Mouse (Mus musculus): ENCODE data around the gene Ddit4. TPM values are rescaled to one million over a fixed set of nuclear protein-coding genes. Genes with fewer than 3 reads are reported as not detected.

The Ddit4 gene
- total RNA-seq, 2 experiments from 2014 or later, result 52.2 to 67.8 TPM

- intact Hi-C loops (cut with DNase I), result no loop called here
- peak in 1 of 2 experiments; percentile 47 for DNase-seq (ENCODE audit: extremely low spot score in 1 of 2, low spot score in 2 of 2)
Observed at GRCm38 (mm10) chr10:59952781-59953563, 1.3 kb upstream of the Ddit4 start.

DNA sequence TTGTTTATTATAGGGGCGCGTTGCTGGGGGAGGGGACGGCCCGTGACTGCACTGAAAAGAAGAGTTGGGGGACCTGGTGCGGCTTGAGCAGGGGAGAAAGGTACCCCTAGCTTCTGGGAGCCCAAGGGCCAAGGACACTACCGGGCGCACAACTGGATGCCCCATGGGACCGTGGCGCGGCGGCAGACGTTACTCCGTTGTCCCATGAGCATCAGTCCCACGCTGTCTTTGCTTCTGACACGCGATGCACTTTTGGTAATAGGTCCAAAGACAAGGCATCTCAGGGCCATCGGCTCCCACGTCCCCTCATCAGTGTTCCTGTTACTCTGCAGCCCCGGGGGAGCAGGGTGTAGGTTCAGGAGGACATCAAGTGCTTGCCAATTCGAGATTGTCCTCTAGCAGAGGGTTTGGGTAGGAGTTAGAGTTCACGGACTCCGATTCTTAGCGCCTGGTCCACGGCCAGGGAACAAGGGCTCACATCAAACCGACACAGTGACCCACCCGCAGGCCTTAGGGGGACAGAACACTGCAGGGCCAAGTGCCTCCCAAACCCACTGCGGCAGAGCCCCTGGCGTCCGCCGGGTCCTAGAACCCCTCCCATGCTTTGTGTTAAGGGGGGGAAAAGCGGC, 632 bp upstream of the Ddit4 start:
- intact Hi-C loops (cut with DNase I), result no loop called here
- peak in 1 of 2 experiments; percentile 85 for DNase-seq (ENCODE audit: extremely low spot score in 1 of 2, low spot score in 2 of 2)

GRCm38 (mm10) chr10:59950716-59951191, 880 bp downstream of the Ddit4 start:
- intact Hi-C loops (cut with DNase I), result loop anchor here (1.0 kb wide), 1 partner anchor 57 kb away; no protein-coding TSS in a partner anchor
- peak; percentile 65 to 88 for DNase-seq (ENCODE audit: extremely low spot score in 1 of 2, low spot score in 2 of 2)

DNA sequence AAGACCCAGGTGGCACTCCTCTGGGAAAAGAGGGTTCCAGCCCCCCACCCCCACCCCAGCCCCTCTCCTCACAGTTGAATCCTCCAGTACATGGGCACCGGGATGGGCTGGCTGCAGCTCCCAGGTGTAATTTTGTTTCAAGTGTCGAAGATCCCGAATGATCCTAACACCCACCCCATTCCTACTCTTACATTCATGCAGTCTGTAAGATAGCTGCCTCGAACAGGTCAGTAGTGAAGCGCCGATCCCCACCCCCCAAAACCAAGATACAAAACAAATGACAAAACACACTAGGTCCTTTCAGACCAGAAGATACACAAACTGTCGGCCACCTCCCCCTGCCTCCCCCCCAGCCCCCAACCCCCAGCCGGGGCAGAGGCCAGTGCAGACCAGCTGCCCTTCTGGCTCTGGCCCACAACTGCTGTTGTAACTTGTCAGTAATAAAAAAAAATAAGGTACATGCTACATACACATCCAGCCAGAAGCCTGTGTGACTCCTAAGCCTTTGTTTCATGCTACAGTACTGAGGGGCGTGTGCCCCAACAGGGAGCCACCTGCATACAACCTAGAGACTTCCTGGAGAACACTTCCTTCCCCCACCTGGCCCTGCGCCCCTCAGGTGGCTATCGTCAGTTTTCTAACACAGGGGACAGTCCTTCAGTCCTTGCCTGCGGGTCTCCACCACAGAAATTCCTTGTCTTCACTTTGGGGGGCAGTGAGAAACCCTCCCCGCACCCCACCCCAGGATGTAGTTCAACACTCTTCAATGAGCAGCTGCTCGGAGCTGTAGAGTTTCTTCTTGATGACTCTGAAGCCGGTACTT, 1.6 kb downstream of the Ddit4 start:
- DNase-seq (ENCODE audit: extremely low spot score in 1 of 2, low spot score in 2 of 2), result no peak
- intact Hi-C loops (cut with DNase I), result no loop called here

GRCm38 (mm10) chr10:59949255-59949648, 2.4 kb downstream of the Ddit4 start:
- intact Hi-C loops (cut with DNase I), result no loop called here

DNA sequence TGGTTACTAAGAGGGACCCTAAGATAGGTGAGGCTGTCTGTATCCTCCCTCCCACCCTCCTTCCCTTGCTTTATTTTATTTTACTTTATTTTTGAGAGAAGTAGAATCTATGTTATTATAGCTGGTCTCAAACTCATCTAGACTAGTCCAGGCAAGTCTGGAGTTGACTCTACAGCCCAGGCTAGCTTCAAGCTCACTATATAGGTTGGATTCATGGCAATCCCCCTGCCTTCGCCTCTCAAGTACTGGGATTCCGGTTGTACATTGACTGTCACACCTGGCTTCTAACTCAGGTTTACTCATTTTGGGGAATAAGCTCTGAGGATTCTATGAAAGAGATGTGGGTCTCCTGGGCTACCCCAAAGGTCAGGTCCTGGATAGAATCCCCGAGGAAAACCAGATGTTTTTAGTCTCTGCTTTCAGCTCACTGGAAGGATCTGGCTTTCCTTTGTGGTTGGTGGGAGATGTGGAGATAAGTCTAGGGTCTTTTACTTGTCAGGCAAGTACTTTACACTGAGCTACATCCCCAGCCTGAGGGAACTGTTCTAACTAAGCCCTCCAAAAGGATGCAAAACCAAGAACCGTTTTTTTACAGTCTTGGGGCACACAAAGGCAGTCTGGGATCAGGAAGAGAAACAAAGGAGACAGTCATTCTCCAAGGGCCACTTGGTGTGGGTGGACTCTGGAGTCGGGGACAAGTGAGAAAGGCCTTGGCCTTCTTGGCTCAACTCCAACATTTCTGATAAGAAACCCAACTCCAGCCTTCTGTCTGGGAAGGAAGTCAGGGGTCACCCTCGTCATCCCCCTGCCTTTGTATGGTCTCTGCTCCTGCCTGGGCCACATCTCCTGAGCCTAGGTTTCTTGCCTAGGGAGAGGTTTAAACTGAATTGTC, 3.0 kb downstream of the Ddit4 start:
- no peak for DNase-seq (ENCODE audit: extremely low spot score in 1 of 2, low spot score in 2 of 2)
- intact Hi-C loops (cut with DNase I), result no loop called here

More at GRCm38 (mm10) chr10:59949255-59949648, 2.4 kb downstream of the Ddit4 start:
- DNase-seq (ENCODE audit: extremely low spot score in 1 of 2, low spot score in 2 of 2), result no peak

DNA sequence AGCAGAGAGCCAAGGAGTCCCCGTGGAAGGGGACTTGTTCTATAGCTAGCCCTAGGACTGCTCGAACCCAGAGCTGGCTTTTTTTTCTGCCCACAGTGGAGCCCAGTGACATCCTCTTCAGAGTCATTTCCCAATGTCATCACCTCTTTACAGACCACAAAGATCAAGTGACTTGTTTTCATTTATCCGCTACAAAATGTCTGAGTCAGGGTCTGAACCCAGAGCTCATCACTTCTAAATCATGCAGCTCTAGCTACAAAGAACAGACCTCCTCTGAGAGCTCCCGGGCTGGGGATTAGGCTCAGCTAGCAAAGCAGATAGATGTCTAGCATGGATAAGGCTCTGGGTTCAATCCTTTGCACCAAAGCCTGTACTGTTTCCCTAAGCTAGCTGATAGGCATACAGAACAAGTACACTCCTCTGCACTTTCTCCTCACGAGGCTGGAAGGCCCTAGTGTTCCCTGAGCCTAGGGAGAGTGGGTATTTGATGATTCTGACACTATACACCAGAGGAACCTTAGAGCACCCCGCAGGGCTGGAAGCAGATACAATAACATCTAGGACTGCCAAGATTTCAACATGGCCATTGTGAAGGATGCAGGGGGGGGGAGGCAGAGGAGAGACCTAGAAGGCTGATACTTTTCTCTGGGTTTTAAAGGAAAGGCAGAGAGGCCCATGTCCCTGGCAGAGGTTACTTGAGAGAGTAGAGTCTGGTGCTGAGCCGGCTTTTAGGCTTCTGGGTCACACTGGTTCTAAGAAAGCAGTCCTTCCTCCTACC, 4.1 kb downstream of the Ddit4 start:
- intact Hi-C loops (cut with DNase I), result no loop called here
- peak in 1 of 2 experiments; percentile 76 for DNase-seq (ENCODE audit: extremely low spot score in 1 of 2, low spot score in 2 of 2)

GRCm38 (mm10) chr10:59946362-59946761, 5.3 kb downstream of the Ddit4 start:
- intact Hi-C loops (cut with DNase I), result no loop called here

DNA sequence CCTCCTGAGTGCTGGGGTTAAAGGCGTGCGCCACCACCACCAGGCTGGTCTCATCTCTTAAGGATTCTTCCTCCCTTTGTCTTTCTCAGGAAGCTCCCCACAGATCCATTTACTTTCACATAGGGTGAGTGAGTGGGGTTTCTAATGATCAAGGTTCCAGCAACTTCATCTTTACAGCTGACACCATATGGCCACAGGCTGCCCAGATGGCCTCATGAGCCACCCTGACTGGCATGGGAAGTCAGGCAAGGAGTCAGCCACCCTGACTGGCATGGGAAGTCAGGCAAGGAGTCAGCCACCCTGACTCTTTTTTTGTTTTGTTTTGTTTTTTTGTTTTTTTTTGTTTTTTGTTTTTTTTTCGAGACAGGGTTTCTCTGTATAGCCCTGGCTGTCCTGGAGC, 6.2 kb downstream of the Ddit4 start:
- DNase-seq (ENCODE audit: extremely low spot score in 1 of 2, low spot score in 2 of 2), result no peak
- intact Hi-C loops (cut with DNase I), result no loop called here

More at GRCm38 (mm10) chr10:59946362-59946761, 5.3 kb downstream of the Ddit4 start:
- DNase-seq (ENCODE audit: extremely low spot score in 1 of 2, low spot score in 2 of 2), result no peak

GRCm38 (mm10) chr10:59943421-59943989, 8.1 kb downstream of the Ddit4 start:
- intact Hi-C loops (cut with DNase I), result no loop called here
- DNase-seq (ENCODE audit: extremely low spot score in 1 of 2, low spot score in 2 of 2), result peak; percentile 80 to 90

- intact Hi-C loops (cut with DNase I), result no loop called here
- DNase-seq (ENCODE audit: extremely low spot score in 1 of 2, low spot score in 2 of 2), result peak; percentile 71 to 90
Observed at GRCm38 (mm10) chr10:59942847-59943420, 8.7 kb downstream of the Ddit4 start.

GRCm38 (mm10) chr10:59942281-59942846, 9.3 kb downstream of the Ddit4 start:
- peak in 1 of 2 experiments; percentile 59 for DNase-seq (ENCODE audit: extremely low spot score in 1 of 2, low spot score in 2 of 2)
- intact Hi-C loops (cut with DNase I), result no loop called here

DNA sequence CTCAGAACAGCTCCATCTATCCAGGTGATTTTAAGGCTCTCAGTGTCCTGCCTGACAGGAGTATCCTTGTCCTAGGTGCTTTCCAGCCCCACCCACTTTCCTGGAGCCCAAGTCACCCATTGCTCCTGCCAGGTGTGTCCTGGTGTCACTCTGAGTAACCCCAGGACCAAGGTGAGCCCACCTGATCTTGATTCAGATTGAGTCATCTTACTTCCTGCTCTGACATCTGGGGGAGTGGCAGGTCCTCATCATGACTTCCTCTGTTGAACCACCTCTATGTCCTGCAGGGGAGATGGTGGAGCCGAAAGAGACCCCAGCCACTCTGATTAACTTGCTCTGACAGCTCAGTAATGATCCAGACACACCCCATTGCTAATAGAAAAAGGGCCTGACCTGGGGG, 12.6 kb downstream of the Ddit4 start:
- DNase-seq (ENCODE audit: extremely low spot score in 1 of 2, low spot score in 2 of 2), result no peak
- intact Hi-C loops (cut with DNase I), result no loop called here

GRCm38 (mm10) chr10:59938662-59939061, 13.0 kb downstream of the Ddit4 start:
- intact Hi-C loops (cut with DNase I), result no loop called here

DNA sequence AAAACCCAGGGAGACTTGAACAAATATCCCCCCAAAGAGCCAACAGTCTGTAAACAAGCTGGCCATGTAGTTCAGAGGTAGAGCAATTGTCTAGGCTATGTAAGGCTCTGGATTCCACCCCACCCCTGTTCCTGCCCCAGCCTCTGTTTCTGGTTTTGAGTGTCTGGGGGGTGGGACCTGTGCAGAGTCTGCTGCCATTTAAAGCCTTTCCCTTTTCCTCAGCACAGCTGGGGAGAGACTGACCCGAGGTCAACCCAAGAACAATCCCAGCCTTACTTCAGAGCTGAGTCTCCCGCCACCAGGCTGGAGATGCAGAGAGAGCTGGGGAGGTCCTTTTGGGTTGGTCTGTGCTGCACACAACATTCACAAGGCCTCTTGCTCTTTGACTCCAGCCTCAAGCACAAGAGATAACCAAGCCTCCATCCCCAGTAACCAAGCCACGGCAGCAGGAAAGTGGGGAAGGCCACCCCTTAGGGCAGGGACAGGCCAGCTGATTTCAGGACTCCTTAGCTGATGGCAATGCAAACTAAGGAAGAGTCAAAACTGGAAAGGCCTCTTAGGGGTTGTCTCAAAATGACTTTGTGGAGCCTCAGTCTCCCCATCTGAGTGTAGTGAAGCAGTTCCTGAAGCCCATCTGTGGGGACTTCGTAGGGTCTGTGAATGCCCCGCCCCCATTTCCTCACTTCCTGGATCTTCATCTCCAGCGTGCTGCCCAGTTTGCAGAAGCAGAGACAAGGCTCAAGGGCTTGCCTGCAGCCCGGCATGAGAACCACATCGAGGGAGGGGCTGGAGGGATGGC, 15.4 kb downstream of the Ddit4 start:
- intact Hi-C loops (cut with DNase I), result no loop called here
- DNase-seq (ENCODE audit: extremely low spot score in 1 of 2, low spot score in 2 of 2), result peak in 1 of 2 experiments; percentile 45

More at GRCm38 (mm10) chr10:59938662-59939061, 13.0 kb downstream of the Ddit4 start:
- no peak for DNase-seq (ENCODE audit: extremely low spot score in 1 of 2, low spot score in 2 of 2)

- intact Hi-C loops (cut with DNase I), result no loop called here
- DNase-seq (ENCODE audit: extremely low spot score in 1 of 2, low spot score in 2 of 2), result peak in 1 of 2 experiments; percentile 19
Observed at GRCm38 (mm10) chr10:59934039-59934438, 17.6 kb downstream of the Ddit4 start.

Measured in left cerebral cortex, postnatal 10 days (tissue).